Mouse (Mus musculus) retina, postnatal 7 days (tissue): ENCODE measurements around the gene Tle2.
A peak's percentile ranks its signal among the peaks of the same experiment; 100 is the strongest.

Source experiments
- DNase-seq: peaks from one replicate; pipeline ENCODE4 v3.0.0-alpha.2; 2012; ENCODE audit warnings: low read depth, low spot score

Gene Tle2

GRCm38 (mm10) chr10:81574081-81575056 is at the start of gene Tle2:
Tle2 (plus strand) TSS chr10:81574561.
- no peak for DNase-seq

- no peak for DNase-seq
Measured at GRCm38 (mm10) chr10:81525017-81525694, 49.2 kb upstream of the Tle2 start.

GRCm38 (mm10) chr10:81526779-81527178 is 47.6 kb upstream of the Tle2 start:
- peak; percentile 31 for DNase-seq

GRCm38 (mm10) chr10:81534826-81535225 is 39.5 kb upstream of the Tle2 start:
- no peak for DNase-seq

- DNase-seq: no peak
Measured at GRCm38 (mm10) chr10:81536734-81537133, 37.6 kb upstream of the Tle2 start.

- no peak for DNase-seq
Measured at GRCm38 (mm10) chr10:81537429-81537828, 36.9 kb upstream of the Tle2 start.

GRCm38 (mm10) chr10:81538321-81539048 is 35.9 kb upstream of the Tle2 start:
- DNase-seq: no peak

- DNase-seq: no peak
Measured at GRCm38 (mm10) chr10:81541363-81541762, 33.0 kb upstream of the Tle2 start.

GRCm38 (mm10) chr10:81541803-81542202 is 32.6 kb upstream of the Tle2 start:
- no peak for DNase-seq

GRCm38 (mm10) chr10:81542727-81543460 is 31.5 kb upstream of the Tle2 start:
- DNase-seq: no peak

GRCm38 (mm10) chr10:81543633-81544032 is 30.7 kb upstream of the Tle2 start:
- DNase-seq: no peak

- DNase-seq: no peak
Measured at GRCm38 (mm10) chr10:81544296-81545160, 29.8 kb upstream of the Tle2 start.

- DNase-seq: peak; percentile 98
Measured at GRCm38 (mm10) chr10:81545161-81545747, 29.1 kb upstream of the Tle2 start, which contains the start of gene Gna11. Gna11 (minus strand) TSS chr10:81545190.

- DNase-seq: no peak
Measured at GRCm38 (mm10) chr10:81546332-81546731, 28.0 kb upstream of the Tle2 start.

- DNase-seq: no peak
Measured at GRCm38 (mm10) chr10:81546788-81547571, 27.4 kb upstream of the Tle2 start.

- no peak for DNase-seq
Measured at GRCm38 (mm10) chr10:81548944-81549343, 25.4 kb upstream of the Tle2 start.

GRCm38 (mm10) chr10:81550257-81550656 is 24.1 kb upstream of the Tle2 start:
- DNase-seq: no peak

- DNase-seq: peak; percentile 88
Measured at GRCm38 (mm10) chr10:81551597-81552102, 22.7 kb upstream of the Tle2 start.

GRCm38 (mm10) chr10:81553232-81553631 is 21.1 kb upstream of the Tle2 start:
- no peak for DNase-seq
